9 mouse cellular contexts compared by ENCODE assay signal in the genomic region with DNA sequence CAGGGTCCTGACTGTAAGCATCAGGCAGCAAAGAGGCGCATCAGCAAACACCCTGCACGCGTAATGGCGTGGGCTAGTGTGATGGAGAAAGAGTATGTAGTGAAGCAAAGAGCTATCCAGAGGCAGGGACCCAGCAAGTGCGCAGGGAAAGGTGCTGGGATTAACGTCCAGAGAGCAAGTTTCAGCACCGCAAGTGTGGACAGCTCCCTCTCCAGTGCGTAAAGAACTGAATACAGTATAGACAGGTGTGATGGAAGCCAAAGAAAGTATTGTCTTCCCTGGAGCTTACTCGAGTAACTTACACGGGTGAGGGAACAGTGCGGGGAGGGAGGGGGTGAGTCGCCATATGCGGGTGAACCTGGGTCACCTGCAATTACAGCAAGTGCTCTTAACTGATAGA.
DNase-seq lines count a peak whose midpoint lies in the region; ATAC-seq lines count a peak whose summit lies in the region.
"Had no signal": no experiment of that assay in that cellular context is flagged by ENCODE, and none has a peak within 500 bp of the region (broad histone marks: within the 10 kb centered on the region; RNA-seq: fewer than 3 reads in every experiment).

No protein-coding gene starts in this region.

- no peak overlapping the region for H3K27ac ChIP-seq in limb, embryonic 11.5 days (replicated peaks; ENCODE audit: low read depth, low read length)
- H3K27ac ChIP-seq: heart, embryonic 15.5 days had no signal

- DNase-seq in ovary, postnatal 10 days (ENCODE audit: low spot score), result peak; percentile 11
- no peak for DNase-seq in ovary, adult 18-20 months (ENCODE audit: low spot score)
- DNase-seq in embryo, embryonic 11 days, result peak; percentile 80
- DNase-seq in limb, embryonic 11.5 days (ENCODE audit: low spot score), result peak; percentile 86
- peak; percentile 41 for DNase-seq in retina, postnatal 1 day
- no peak for DNase-seq in frontal cortex, postnatal 36 days (ENCODE audit: low spot score in 2 of 2)
- no peak for DNase-seq in layer of hippocampus, postnatal 10 days (ENCODE audit: low spot score in 2 of 2)
- no peak for DNase-seq in frontal cortex, postnatal 25 days (ENCODE audit: low spot score in 2 of 2)

- no peaks in the 10 kb centered on the region for H3K27me3 ChIP-seq in limb, embryonic 11.5 days (ENCODE audit: control insufficient read depth, insufficient read depth, low read length)
- H3K27me3 ChIP-seq: heart, embryonic 15.5 days had no signal

- no peak overlapping the region for H3K4me3 ChIP-seq in limb, embryonic 11.5 days (ENCODE audit: low read depth, low read length)
- H3K4me3 ChIP-seq: heart, embryonic 15.5 days had no signal

- H3K36me3 ChIP-seq in limb, embryonic 11.5 days (ENCODE audit: control insufficient read depth, insufficient read depth, low read length), result no peaks in the 10 kb centered on the region

- no peak overlapping the region for H3K9ac ChIP-seq in limb, embryonic 11.5 days (ENCODE audit: low read length)
- H3K9ac ChIP-seq: heart, embryonic 15.5 days had no signal

- no peaks in the 10 kb centered on the region for H3K4me1 ChIP-seq in limb, embryonic 11.5 days (ENCODE audit: control insufficient read depth, insufficient read depth, low read length)
- H3K4me1 ChIP-seq: heart, embryonic 15.5 days had no signal

- ATAC-seq in limb, embryonic 11.5 days (ENCODE audit: insufficient number of reproducible peaks, low FRiP score, low TSS enrichment, low read depth), result no peak

- no peaks in the 10 kb centered on the region for H3K9me3 ChIP-seq in limb, embryonic 11.5 days (ENCODE audit: control insufficient read depth, low read length)
- H3K9me3 ChIP-seq: heart, embryonic 15.5 days had no signal

- H3K4me2 ChIP-seq in limb, embryonic 11.5 days (ENCODE audit: low read depth, severe bottlenecking), result no peak overlapping the region
- H3K4me2 ChIP-seq: heart, embryonic 15.5 days had no signal

- 38% methylated on average over 13 of the region's 13 CpGs for WGBS in limb, embryonic 11.5 days

Comparison
In these comparisons a context has a peak if more than half of its experiments do, and no peak if none do; other contexts are left out.
1. DNase-seq: peak in ovary, postnatal 10 days (single experiment), embryo, embryonic 11 days (single experiment), limb, embryonic 11.5 days (single experiment) and retina, postnatal 1 day (single experiment); none in ovary, adult 18-20 months (single experiment), frontal cortex, postnatal 36 days (0 of 2), layer of hippocampus, postnatal 10 days (0 of 2) and frontal cortex, postnatal 25 days (0 of 2).